In the genomic region with DNA sequence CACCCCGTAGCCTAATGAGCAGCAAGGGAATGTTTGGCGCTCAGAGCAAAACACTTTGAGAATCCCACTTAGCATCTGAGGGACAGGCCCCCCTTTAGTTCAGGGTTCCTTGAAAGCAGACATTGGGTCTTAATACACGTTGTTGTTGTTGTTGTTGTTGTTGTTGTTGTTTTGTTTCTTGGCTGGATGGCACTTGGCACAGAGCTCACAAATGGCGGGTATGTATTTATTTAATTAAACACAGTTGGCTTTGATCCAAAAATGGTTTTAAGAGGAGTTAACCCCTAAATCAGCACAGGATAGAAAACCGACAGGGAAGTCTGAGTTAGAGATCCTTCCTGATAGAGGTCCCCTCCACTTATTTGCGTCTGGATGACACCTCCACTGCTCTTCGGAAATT, we compare ENCODE assay signal across 9 mouse cellular contexts. TPM values are rescaled to one million over a fixed set of nuclear protein-coding genes. Genes with fewer than 3 reads are reported as not detected.
DNase-seq lines count a peak whose midpoint lies in the region; ATAC-seq lines count a peak whose summit lies in the region.
"Had no signal": no experiment of that assay in that cellular context is flagged by ENCODE, and none has a peak within 500 bp of the region (broad histone marks: within the 10 kb centered on the region; RNA-seq: fewer than 3 reads in every experiment).

No protein-coding gene starts in this region.

- peak overlapping the region; percentile 60 for H3K4me3 ChIP-seq in kidney, embryonic 16.5 days (ENCODE audit: low read length)
- peak overlapping the region; percentile 53 for H3K4me3 ChIP-seq in embryonic facial prominence, embryonic 15.5 days (replicated peaks)
- H3K4me3 ChIP-seq in intestine, embryonic 15.5 days (replicated peaks), result 0 out of 2 replicates have a peak overlapping the region, but pooled peaks have one; percentile 41
- H3K4me3 ChIP-seq in neural tube, embryonic 12.5 days, result 0 out of 2 replicates have a peak overlapping the region, but pooled peaks have one; percentile 48

- no peaks in the 10 kb centered on the region for H3K9me3 ChIP-seq in kidney, embryonic 16.5 days (ENCODE audit: low read length)
- no peaks in the 10 kb centered on the region for H3K9me3 ChIP-seq in embryonic facial prominence, embryonic 15.5 days (replicated peaks)
- H3K9me3 ChIP-seq in intestine, embryonic 15.5 days, result no peaks in the 10 kb centered on the region
- no peaks in the 10 kb centered on the region for H3K9me3 ChIP-seq in neural tube, embryonic 12.5 days

- 9% methylated on average over 7 of the region's 7 CpGs for WGBS in kidney, embryonic 16.5 days
- 4% methylated on average over 7 of the region's 7 CpGs for WGBS in embryonic facial prominence, embryonic 15.5 days
- 7% methylated on average over 7 of the region's 7 CpGs for WGBS in intestine, embryonic 15.5 days
- 8% methylated on average over 7 of the region's 7 CpGs for WGBS in neural tube, embryonic 12.5 days

- no peak overlapping the region for H3K9ac ChIP-seq in kidney, embryonic 16.5 days (replicated peaks; ENCODE audit: low read length)
- no peak overlapping the region for H3K9ac ChIP-seq in embryonic facial prominence, embryonic 15.5 days
- no peak overlapping the region for H3K9ac ChIP-seq in intestine, embryonic 15.5 days
- H3K9ac ChIP-seq in neural tube, embryonic 12.5 days, result no peak overlapping the region

- peaks cover 21% of the 10 kb centered on the region for H3K4me1 ChIP-seq in kidney, embryonic 16.5 days (ENCODE audit: insufficient read depth, low read length)
- H3K4me1 ChIP-seq in embryonic facial prominence, embryonic 15.5 days, result peaks cover 23% of the 10 kb centered on the region
- peaks cover 13% of the 10 kb centered on the region for H3K4me1 ChIP-seq in intestine, embryonic 15.5 days (replicated peaks)
- peaks cover 18% of the 10 kb centered on the region for H3K4me1 ChIP-seq in neural tube, embryonic 12.5 days

- no peak overlapping the region for H3K27ac ChIP-seq in kidney, embryonic 16.5 days (ENCODE audit: low read length)
- H3K27ac ChIP-seq in embryonic facial prominence, embryonic 15.5 days (replicated peaks), result no peak overlapping the region
- no peak overlapping the region for H3K27ac ChIP-seq in intestine, embryonic 15.5 days
- H3K27ac ChIP-seq in neural tube, embryonic 12.5 days, result no peak overlapping the region

- no peaks in the 10 kb centered on the region for H3K36me3 ChIP-seq in kidney, embryonic 16.5 days (ENCODE audit: insufficient read depth, low read length)
- H3K36me3 ChIP-seq in embryonic facial prominence, embryonic 15.5 days, result no peaks in the 10 kb centered on the region
- H3K36me3 ChIP-seq in intestine, embryonic 15.5 days, result no peaks in the 10 kb centered on the region
- no peaks in the 10 kb centered on the region for H3K36me3 ChIP-seq in neural tube, embryonic 12.5 days

- DNase-seq in kidney, postnatal 4 days, result no peak
- no peak for DNase-seq in adrenal gland, postnatal 10 days
- no peak for DNase-seq in cerebellum, adult 18-20 months
- no peak for DNase-seq in spleen, adult 18-20 months
- DNase-seq: thymus, adult 2 months had no signal

- H3K4me2 ChIP-seq in kidney, embryonic 16.5 days (replicated peaks; ENCODE audit: low read depth, low read length), result peak overlapping the region; percentile 97
- peak overlapping the region; percentile 99 for H3K4me2 ChIP-seq in embryonic facial prominence, embryonic 15.5 days (replicated peaks)
- peak overlapping the region; percentile 90 for H3K4me2 ChIP-seq in intestine, embryonic 15.5 days (replicated peaks)
- H3K4me2 ChIP-seq in neural tube, embryonic 12.5 days (replicated peaks), result peak overlapping the region; percentile 96

- no peak for ATAC-seq in kidney, embryonic 16.5 days (ENCODE audit: low FRiP score, low TSS enrichment)
- no peak for ATAC-seq in embryonic facial prominence, embryonic 15.5 days (ENCODE audit: insufficient number of reproducible peaks, low FRiP score, low TSS enrichment, low read depth)
- no peak for ATAC-seq in intestine, embryonic 15.5 days
- ATAC-seq in neural tube, embryonic 12.5 days (ENCODE audit: low FRiP score, low read depth), result no peak

- peaks cover 62% of the 10 kb centered on the region for H3K27me3 ChIP-seq in kidney, embryonic 16.5 days (ENCODE audit: insufficient read depth, low read length)
- peaks cover 62% of the 10 kb centered on the region for H3K27me3 ChIP-seq in embryonic facial prominence, embryonic 15.5 days
- H3K27me3 ChIP-seq in intestine, embryonic 15.5 days (replicated peaks), result peaks cover 48% of the 10 kb centered on the region
- H3K27me3 ChIP-seq in neural tube, embryonic 12.5 days (replicated peaks), result peaks cover 56% of the 10 kb centered on the region

RNA-seq across cellular contexts. Expression of gene Slc24a4, which starts 0.9 kb away (rescaled TPM):
- 0.19 and 0.35 TPM in 2 replicates for polyA plus RNA-seq in kidney, embryonic 16.5 days (2015; fragmentation: Nextera tagmentation; extraction: Ambion mirVana)
- polyA plus RNA-seq in embryonic facial prominence, embryonic 15.5 days (2015; fragmentation: Nextera tagmentation; extraction: Ambion mirVana), result 1.2 and 1.5 TPM in 2 replicates
- polyA plus RNA-seq in intestine, embryonic 15.5 days (2015; fragmentation: Nextera tagmentation; extraction: Ambion mirVana), result 0.93 and 1.1 TPM in 2 replicates
- 0.39 and 0.46 TPM in 2 replicates for polyA plus RNA-seq in neural tube, embryonic 12.5 days (2016; fragmentation: Nextera tagmentation; extraction: Ambion mirVana)
- under 1 TPM; 0.45 to 0.87 TPM for total RNA-seq in adrenal gland, postnatal 10 days (2021)
